Mouse (Mus musculus) C2C12 (cell line): ENCODE measurements at regions not wholly inside any gene's neighbourhood (a gene's known extent, or its start where the extent isn't known, plus 50 kb on each side); places are given as distances from the start of the nearest gene placed in this dataset.

Source experiments
- CEBPB ChIP-seq: IDR thresholded peaks from one replicate; pipeline ENCODE4 v1.6.1; 2011; ENCODE audit warnings: low read depth, mild to moderate bottlenecking, control low read depth, moderate library complexity
- CTCF ChIP-seq: IDR thresholded peaks from one replicate; pipeline ENCODE4 v1.5.1; 2011; ENCODE audit not compliant: control insufficient read depth, insufficient read depth, insufficient read length
- FOSL1 ChIP-seq: IDR thresholded peaks from one replicate; pipeline ENCODE4 v1.8.0; 2011; ENCODE audit warnings: mild to moderate bottlenecking, low read length; ENCODE audit not compliant: poor library complexity, insufficient read depth, severe bottlenecking
- MAX ChIP-seq: IDR thresholded peaks from one replicate; pipeline ENCODE4 v1.6.1; 2011; ENCODE audit warnings: mild to moderate bottlenecking, control low read depth
- MYOD1 ChIP-seq: IDR thresholded peaks from one replicate; pipeline ENCODE4 v1.6.1; 2011; ENCODE audit warnings: low read depth; ENCODE audit not compliant: control insufficient read depth, insufficient read length
- MYOG ChIP-seq: IDR thresholded peaks from one replicate; pipeline ENCODE4 v1.6.1; 2011; ENCODE audit not compliant: control insufficient read depth, insufficient read length; ENCODE audit errors: extremely low read depth
- USF1 ChIP-seq: IDR thresholded peaks from one replicate; pipeline ENCODE4 v1.6.1; 2011; ENCODE audit warnings: low read depth, mild to moderate bottlenecking, control low read depth, moderate library complexity

DNA sequence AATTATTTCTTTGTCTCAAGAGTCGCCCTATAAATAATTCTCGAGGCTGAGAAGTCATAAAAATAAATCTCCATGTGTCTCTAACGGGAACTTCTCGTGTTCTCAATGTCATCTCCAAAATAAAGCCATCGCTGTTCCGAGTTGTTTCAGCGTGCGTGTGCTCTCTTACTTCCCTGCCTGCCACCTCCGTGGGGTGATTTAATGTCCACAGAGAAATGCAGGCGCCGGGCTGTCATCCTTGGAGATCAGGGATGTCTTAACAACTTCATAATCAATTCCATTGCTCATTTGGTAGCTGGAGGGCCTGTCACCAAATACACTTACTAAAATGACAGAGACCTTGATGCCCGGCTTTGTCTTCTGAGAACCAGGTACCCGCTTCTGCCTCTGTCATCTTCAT, 161.8 kb downstream of the Pmp22 start:
- no peak for TF ChIP-seq CTCF
- no peak for TF ChIP-seq USF1
- no peak for TF ChIP-seq MAX
- TF ChIP-seq CEBPB = no peak
- TF ChIP-seq MYOD1 = no peak
- no peak for TF ChIP-seq MYOG
- TF ChIP-seq FOSL1 = no peak
